Mouse (Mus musculus): ENCODE results near the gene Junb.

GRCm38 (mm10) chr8:85017209-85017608 lies 38.7 kb upstream of the Junb start:
- TF ChIP-seq POLR2A (IDR thresholded peaks at IDR 0.05; ENCODE audit: borderline replicate concordance, low read depth, low read length) (no peak), CTCF (IDR thresholded peaks at IDR 0.05; ENCODE audit: low read depth, low read length) (no peak)

Measured in bone marrow macrophage, adult 2 months (primary cell).